In the genomic region with DNA sequence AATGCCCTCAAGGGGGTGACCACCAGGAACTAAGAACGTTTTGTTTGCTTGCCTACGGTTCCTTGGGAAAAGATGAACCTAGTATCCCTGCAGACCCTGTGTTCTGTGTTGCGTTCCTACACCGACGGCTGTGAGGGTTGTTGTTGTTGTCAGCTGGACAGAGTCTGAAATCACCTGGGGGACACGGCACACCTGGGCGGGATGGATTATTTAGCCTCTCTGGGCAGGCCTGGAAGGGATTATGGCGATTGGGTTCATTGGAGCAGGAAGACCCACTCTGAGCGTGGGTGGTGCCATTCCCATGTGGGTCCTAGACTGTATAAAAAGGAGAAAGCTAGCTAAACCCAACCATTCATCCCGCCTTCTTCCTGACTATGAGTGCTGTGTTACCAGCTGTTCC, we compare ENCODE assay signal across 10 mouse cellular contexts. TPM values are rescaled to one million over a fixed set of nuclear protein-coding genes. Genes with fewer than 3 reads are reported as not detected.
A peak's percentile ranks its signal among the peaks of the same experiment; 100 is the strongest.
DNase-seq lines count a peak whose midpoint lies in the region; ATAC-seq and TF ChIP-seq lines count a peak whose summit lies in the region.
"Had no signal": no experiment of that assay in that cellular context is flagged by ENCODE, and none has a peak within 500 bp of the region (broad histone marks: within the 10 kb centered on the region; RNA-seq: fewer than 3 reads in every experiment).

No protein-coding gene starts in this region.

- peaks cover 52% of the 10 kb centered on the region for H3K4me1 ChIP-seq in erythroblast, embryonic 14.5 days (ENCODE audit: control insufficient read depth)
- H3K4me1 ChIP-seq in liver, adult 2 months (ENCODE audit: control insufficient read depth, insufficient read depth, low read length): peaks cover 21% of the 10 kb centered on the region
- peaks cover 14% of the 10 kb centered on the region for H3K4me1 ChIP-seq in embryonic facial prominence, embryonic 15.5 days
- peaks cover 45% of the 10 kb centered on the region for H3K4me1 ChIP-seq in liver, embryonic 15.5 days (replicated peaks)

- peak overlapping the region; percentile 91 for H3K9ac ChIP-seq in liver, adult 2 months (ENCODE audit: low read depth, low read length)
- no peak overlapping the region for H3K9ac ChIP-seq in embryonic facial prominence, embryonic 15.5 days
- no peak overlapping the region for H3K9ac ChIP-seq in liver, embryonic 15.5 days

- H3K79me2 ChIP-seq in liver, adult 2 months (ENCODE audit: control insufficient read depth, insufficient read depth, low read length): peaks cover 16% of the 10 kb centered on the region

- H3K4me3 ChIP-seq in erythroblast, embryonic 14.5 days (replicated peaks): peak overlapping the region; percentile 68
- peak overlapping the region; percentile 72 for H3K4me3 ChIP-seq in liver, adult 2 months (ENCODE audit: insufficient read depth, low read depth, low read length)
- no peak overlapping the region for H3K4me3 ChIP-seq in embryonic facial prominence, embryonic 15.5 days (replicated peaks)
- H3K4me3 ChIP-seq in liver, embryonic 15.5 days (replicated peaks): peak overlapping the region; percentile 84

- no peak for ATAC-seq in erythroblast, adult 5-6 weeks (replicated peaks; ENCODE audit: low FRiP score, poor library complexity, severe bottlenecking)
- ATAC-seq in embryonic facial prominence, embryonic 15.5 days (ENCODE audit: insufficient number of reproducible peaks, low FRiP score, low TSS enrichment, low read depth): no peak
- ATAC-seq in liver, embryonic 15.5 days (ENCODE audit: insufficient read depth): no peak
- no peak for ATAC-seq in CD4-positive, CD25-positive, alpha-beta regulatory T cell, adult 4 months
- ATAC-seq: Patski had no signal

- no peak for DNase-seq in liver, adult 2 months (ENCODE audit: extremely low read depth, low read depth, low spot score)
- DNase-seq in liver: no peak
- no peak for DNase-seq in layer of hippocampus, adult 9-10 months (ENCODE audit: low spot score)

- H3K4me2 ChIP-seq in embryonic facial prominence, embryonic 15.5 days (replicated peaks): peak overlapping the region; percentile 83; the same call in 1 of the 2 replicates
- peak overlapping the region; percentile 71 for H3K4me2 ChIP-seq in liver, embryonic 15.5 days

- no peak for TF ChIP-seq POLR2A in liver, adult 2 months (IDR thresholded peaks at IDR 0.05; ENCODE audit: extremely low read depth, insufficient read depth, low read length)

- peak overlapping the region; percentile 97 for H3K27ac ChIP-seq in liver, adult 2 months (replicated peaks; ENCODE audit: insufficient read depth, low read depth, low read length)
- H3K27ac ChIP-seq in embryonic facial prominence, embryonic 15.5 days (replicated peaks): no peak overlapping the region
- H3K27ac ChIP-seq in liver, embryonic 15.5 days (replicated peaks): 0 out of 2 replicates have a peak overlapping the region, but pooled peaks have one; percentile 45

- WGBS in liver, adult 2 months: 34% methylated on average over 10 of the region's 10 CpGs
- WGBS in embryonic facial prominence, embryonic 15.5 days: 68% methylated on average over 10 of the region's 10 CpGs
- 82% methylated on average over 10 of the region's 10 CpGs for WGBS in liver, embryonic 15.5 days (ENCODE audit: insufficient replicate concordance)

- no peaks in the 10 kb centered on the region for H3K9me3 ChIP-seq in erythroblast, embryonic 14.5 days (ENCODE audit: control insufficient read depth, low read length)
- H3K9me3 ChIP-seq in embryonic facial prominence, embryonic 15.5 days (replicated peaks): no peaks in the 10 kb centered on the region
- H3K9me3 ChIP-seq in liver, embryonic 15.5 days (replicated peaks): no peaks in the 10 kb centered on the region

- H3K36me3 ChIP-seq in erythroblast, embryonic 14.5 days (ENCODE audit: control insufficient read depth): peaks cover 57% of the 10 kb centered on the region
- peaks cover 36% of the 10 kb centered on the region for H3K36me3 ChIP-seq in liver, adult 2 months (ENCODE audit: control insufficient read depth, insufficient read depth, low read length)
- peaks cover 41% of the 10 kb centered on the region for H3K36me3 ChIP-seq in embryonic facial prominence, embryonic 15.5 days
- H3K36me3 ChIP-seq in liver, embryonic 15.5 days (replicated peaks): peaks cover 58% of the 10 kb centered on the region

- H3K27me3 ChIP-seq in erythroblast, embryonic 14.5 days (ENCODE audit: control insufficient read depth): no peaks in the 10 kb centered on the region
- H3K27me3 ChIP-seq in liver, adult 2 months (ENCODE audit: control insufficient read depth, insufficient read depth, low read length): no peaks in the 10 kb centered on the region
- no peaks in the 10 kb centered on the region for H3K27me3 ChIP-seq in embryonic facial prominence, embryonic 15.5 days
- no peaks in the 10 kb centered on the region for H3K27me3 ChIP-seq in liver, embryonic 15.5 days
- H3K27me3 ChIP-seq: Patski had no signal

- no peak for TF ChIP-seq CTCF in liver, adult 2 months (IDR thresholded peaks at IDR 0.05; ENCODE audit: low read depth, low read length)

RNA-seq across cellular contexts. Expression of a gene that starts 1.7 kb away (rescaled TPM):
- not detected in 2 replicates for polyA plus RNA-seq in erythroblast, embryonic 14.5 days (2012)
- not detected in 2 replicates for total RNA-seq in erythroblast, adult 5-6 weeks (2015; ENCODE audit: low replicate concordance)
- 4.8 TPM in 1 of 2 replicates, not detected in the other for total RNA-seq in erythroblast, adult 5-6 weeks (2017; ENCODE audit: low replicate concordance)
- not detected in 2 replicates for total RNA-seq in liver, adult 2 months (2014; rRNA removed)
- 0.42 and 0.62 TPM in 2 replicates for polyA plus RNA-seq in liver, adult 2 months (2012; rRNA removed)
- polyA plus RNA-seq in embryonic facial prominence, embryonic 15.5 days (2015; fragmentation: Nextera tagmentation; extraction: Ambion mirVana): 1.6 and 3.0 TPM in 2 replicates
- 1.6 and 2.1 TPM in 2 replicates for polyA plus RNA-seq in liver, embryonic 15.5 days (2015; fragmentation: Nextera tagmentation; extraction: Ambion mirVana)
- 1 to 10 TPM; 3.3 to 7.1 TPM for polyA plus RNA-seq in CD4-positive, CD25-positive, alpha-beta regulatory T cell, adult 4 months (2017; shearing (Covaris generic))

RNA-seq across cellular contexts. Expression of a gene that starts 2.1 kb away (rescaled TPM):
- 3.5 and 4.3 TPM in 2 replicates for polyA plus RNA-seq in erythroblast, embryonic 14.5 days (2012)
- 18.2 and 21.9 TPM in 2 replicates for total RNA-seq in erythroblast, adult 5-6 weeks (2015; ENCODE audit: low replicate concordance)
- total RNA-seq in erythroblast, adult 5-6 weeks (2017; ENCODE audit: low replicate concordance): 46.2 and 54.9 TPM in 2 replicates
- total RNA-seq in liver, adult 2 months (2014; rRNA removed): 305 and 330 TPM in 2 replicates
- 263 and 363 TPM in 2 replicates for polyA plus RNA-seq in liver, adult 2 months (2012; rRNA removed)
- 59.3 and 61.7 TPM in 2 replicates for polyA plus RNA-seq in embryonic facial prominence, embryonic 15.5 days (2015; fragmentation: Nextera tagmentation; extraction: Ambion mirVana)
- 57.9 and 64.1 TPM in 2 replicates for polyA plus RNA-seq in liver, embryonic 15.5 days (2015; fragmentation: Nextera tagmentation; extraction: Ambion mirVana)
- polyA plus RNA-seq in CD4-positive, CD25-positive, alpha-beta regulatory T cell, adult 4 months (2017; shearing (Covaris generic)): 100 to 1,000 TPM; 103 to 125 TPM

RNA-seq across cellular contexts. Expression of a gene that starts 13.6 kb away (rescaled TPM):
- not detected in 2 replicates for polyA plus RNA-seq in erythroblast, embryonic 14.5 days (2012)
- total RNA-seq in erythroblast, adult 5-6 weeks (2015; ENCODE audit: low replicate concordance): not detected in 2 replicates
- total RNA-seq in erythroblast, adult 5-6 weeks (2017; ENCODE audit: low replicate concordance): not detected in 2 replicates
- 3.8 and 7.5 TPM in 2 replicates for total RNA-seq in liver, adult 2 months (2014; rRNA removed)
- polyA plus RNA-seq in liver, adult 2 months (2012; rRNA removed): 45.7 and 60.2 TPM in 2 replicates
- polyA plus RNA-seq in embryonic facial prominence, embryonic 15.5 days (2015; fragmentation: Nextera tagmentation; extraction: Ambion mirVana): 24.8 and 29.7 TPM in 2 replicates
- 1.1 and 1.9 TPM in 2 replicates for polyA plus RNA-seq in liver, embryonic 15.5 days (2015; fragmentation: Nextera tagmentation; extraction: Ambion mirVana)
- not detected for polyA plus RNA-seq in CD4-positive, CD25-positive, alpha-beta regulatory T cell, adult 4 months (2017; shearing (Covaris generic))
- total RNA-seq: left cerebral cortex, postnatal 36 days had no signal
- polyA plus RNA-seq: Patski had no signal

RNA-seq across cellular contexts. Expression of a gene that starts 16.1 kb away (rescaled TPM):
- 3.2 and 4.3 TPM in 2 replicates for polyA plus RNA-seq in erythroblast, embryonic 14.5 days (2012)
- 271 and 301 TPM in 2 replicates for total RNA-seq in erythroblast, adult 5-6 weeks (2015; ENCODE audit: low replicate concordance)
- 107 and 147 TPM in 2 replicates for total RNA-seq in erythroblast, adult 5-6 weeks (2017; ENCODE audit: low replicate concordance)
- total RNA-seq in liver, adult 2 months (2014; rRNA removed): 78.5 and 94.2 TPM in 2 replicates
- 46.9 and 59.9 TPM in 2 replicates for polyA plus RNA-seq in liver, adult 2 months (2012; rRNA removed)
- polyA plus RNA-seq in embryonic facial prominence, embryonic 15.5 days (2015; fragmentation: Nextera tagmentation; extraction: Ambion mirVana): 129 and 134 TPM in 2 replicates
- polyA plus RNA-seq in liver, embryonic 15.5 days (2015; fragmentation: Nextera tagmentation; extraction: Ambion mirVana): 108 and 116 TPM in 2 replicates
- 100 to 1,000 TPM; 664 to 711 TPM for polyA plus RNA-seq in CD4-positive, CD25-positive, alpha-beta regulatory T cell, adult 4 months (2017; shearing (Covaris generic))

RNA-seq across cellular contexts. Expression of a gene that starts 21.8 kb away (rescaled TPM):
- 6.1 and 9.3 TPM in 2 replicates for polyA plus RNA-seq in erythroblast, embryonic 14.5 days (2012)
- total RNA-seq in erythroblast, adult 5-6 weeks (2015; ENCODE audit: low replicate concordance): 20.4 and 28.6 TPM in 2 replicates
- total RNA-seq in erythroblast, adult 5-6 weeks (2017; ENCODE audit: low replicate concordance): 60.3 and 66.5 TPM in 2 replicates
- total RNA-seq in liver, adult 2 months (2014; rRNA removed): 1.2 and 3.2 TPM in 2 replicates
- 2.4 and 7.3 TPM in 2 replicates for polyA plus RNA-seq in liver, adult 2 months (2012; rRNA removed)
- polyA plus RNA-seq in embryonic facial prominence, embryonic 15.5 days (2015; fragmentation: Nextera tagmentation; extraction: Ambion mirVana): 38.3 and 48.2 TPM in 2 replicates
- polyA plus RNA-seq in liver, embryonic 15.5 days (2015; fragmentation: Nextera tagmentation; extraction: Ambion mirVana): 36.0 and 39.9 TPM in 2 replicates
- 10 to 100 TPM; 37.3 to 57.7 TPM for polyA plus RNA-seq in CD4-positive, CD25-positive, alpha-beta regulatory T cell, adult 4 months (2017; shearing (Covaris generic))

Comparison
In these comparisons a context has a peak if more than half of its experiments do, and no peak if none do; other contexts are left out.
1. RNA of a gene that starts 2.1 kb away (polyA plus RNA-seq): 263 to 363 TPM in liver, adult 2 months, 103 to 125 TPM in CD4-positive, CD25-positive, alpha-beta regulatory T cell, adult 4 months, 59.3 to 61.7 TPM in embryonic facial prominence, embryonic 15.5 days and 57.9 to 64.1 TPM in liver, embryonic 15.5 days; 3.5 to 4.3 TPM in erythroblast, embryonic 14.5 days; every median in the first group is over 10 times any median in the second.